Mouse (Mus musculus): ENCODE data around the gene Tmem131. TPM values are rescaled to one million over a fixed set of nuclear protein-coding genes. Genes with fewer than 3 reads are reported as not detected.

Gene Tmem131
- polyA plus RNA-seq, 1 experiment from 2014 or later, result 11.4 TPM

Other genes with a start within 250 kb of the Tmem131 start
- 0.46 TPM in 1 of 2 replicates, not detected in the other for gene 4933424G06Rik, start 233.5 kb downstream of the Tmem131 start, polyA plus RNA-seq (2014; fragmentation: Nextera tagmentation; extraction: Ambion mirVana)
- 79.4 and 99.8 TPM in 2 replicates for gene Actr1b, start 229.2 kb downstream of the Tmem131 start, polyA plus RNA-seq (2014; fragmentation: Nextera tagmentation; extraction: Ambion mirVana)
- gene Zap70, start 181.9 kb downstream of the Tmem131 start, polyA plus RNA-seq (2014; fragmentation: Nextera tagmentation; extraction: Ambion mirVana), result 0.18 and 0.26 TPM in 2 replicates
- 0.25 TPM in 1 of 2 replicates, not detected in the other for gene Vwa3b, start 82.9 kb upstream of the Tmem131 start, polyA plus RNA-seq (2014; fragmentation: Nextera tagmentation; extraction: Ambion mirVana)